ENCODE assay signal across 27 mouse cellular contexts in genomic region chr5:114972201-114972600, GRCm38 (mm10). TPM values are rescaled to one million over a fixed set of nuclear protein-coding genes. Genes with fewer than 3 reads are reported as not detected.
DNase-seq lines count a peak whose midpoint lies in the region; ATAC-seq and TF ChIP-seq lines count a peak whose summit lies in the region.
"Had no signal": no experiment of that assay in that cellular context is flagged by ENCODE, and none has a peak within 500 bp of the region (broad histone marks: within the 10 kb centered on the region; RNA-seq: fewer than 3 reads in every experiment).

No protein-coding gene starts in this region.

- no peak for ATAC-seq in kidney, postnatal 0 days (replicated peaks; ENCODE audit: low FRiP score, low read depth)
- no peak for ATAC-seq in intestine, embryonic 15.5 days
- ATAC-seq in stomach, postnatal 0 days (ENCODE audit: low FRiP score, low TSS enrichment) = no peak
- ATAC-seq: hindbrain, postnatal 0 days had no signal

- no peak for TF ChIP-seq CTCF in kidney, postnatal 0 days (IDR thresholded peaks at IDR 0.05; ENCODE audit: low read depth)
- no peak for TF ChIP-seq CTCF in stomach, postnatal 0 days (IDR thresholded peaks at IDR 0.05; ENCODE audit: low read depth)

- WGBS in kidney, postnatal 0 days = 79% methylated on average over 9 of the region's 9 CpGs
- WGBS in intestine, embryonic 15.5 days = 73% methylated on average over 9 of the region's 9 CpGs
- WGBS in stomach, postnatal 0 days = 71% methylated on average over 9 of the region's 9 CpGs

- H3K36me3 ChIP-seq in kidney, postnatal 0 days (ENCODE audit: insufficient read depth, low read length) = no peaks in the 10 kb centered on the region
- no peaks in the 10 kb centered on the region for H3K36me3 ChIP-seq in ES-E14 (ENCODE audit: control insufficient read depth, insufficient read depth, low read length, poor library complexity, severe bottlenecking)
- H3K36me3 ChIP-seq in intestine, embryonic 15.5 days = no peaks in the 10 kb centered on the region
- no peaks in the 10 kb centered on the region for H3K36me3 ChIP-seq in stomach, postnatal 0 days (ENCODE audit: control insufficient read depth, insufficient read depth, low read length)
- H3K36me3 ChIP-seq: forebrain, embryonic 10.5 days; G1E; liver, embryonic 15.5 days had no signal

- intact Hi-C loops in heart, postnatal 10 days (cut with DNase I) = loop anchor here (10.0 kb wide), 1 partner anchor 213 kb away; no protein-coding TSS in a partner anchor

- no peaks in the 10 kb centered on the region for H3K27me3 ChIP-seq in kidney, postnatal 0 days (ENCODE audit: insufficient read depth, low read length)
- H3K27me3 ChIP-seq in intestine, embryonic 15.5 days (replicated peaks) = no peaks in the 10 kb centered on the region
- no peaks in the 10 kb centered on the region for H3K27me3 ChIP-seq in stomach, postnatal 0 days (ENCODE audit: control insufficient read depth, insufficient read depth, low read length)

- in situ Hi-C loops in ES-E14 (cut with MboI; ENCODE audit: low sequenced_read_pairs in 2 of 2, unreplicated experiment in 2 of 2) = loop anchor here in 1 of 2 experiments (10.0 kb wide), 1 partner anchor 133 kb away; no protein-coding TSS in a partner anchor

- no peak for TF ChIP-seq EP300 in stomach, postnatal 0 days (optimal IDR thresholded peaks at IDR 0.05)

- no peaks in the 10 kb centered on the region for H3K9me3 ChIP-seq in kidney, postnatal 0 days (replicated peaks; ENCODE audit: low read length)
- H3K9me3 ChIP-seq in ES-E14 (ENCODE audit: control insufficient read depth, insufficient read depth, low read depth, low read length) = no peaks in the 10 kb centered on the region
- H3K9me3 ChIP-seq in intestine, embryonic 15.5 days = no peaks in the 10 kb centered on the region
- no peaks in the 10 kb centered on the region for H3K9me3 ChIP-seq in stomach, postnatal 0 days (ENCODE audit: control insufficient read depth, low read length)
- H3K9me3 ChIP-seq: forebrain, embryonic 10.5 days; G1E; liver, embryonic 15.5 days; megakaryocyte, embryonic 14.5 days had no signal

- no peaks in the 10 kb centered on the region for H3K4me1 ChIP-seq in kidney, postnatal 0 days (replicated peaks; ENCODE audit: insufficient read depth, low read length)
- peaks cover 0 to 21% of the 10 kb centered on the region in 2 experiments; a peak in 2 of 4 replicates for H3K4me1 ChIP-seq in ES-E14 (ENCODE audit: control insufficient read depth in 2 of 2, insufficient read depth in 2 of 2, low read length in 2 of 2, poor library complexity in 1 of 2)
- H3K4me1 ChIP-seq in intestine, embryonic 15.5 days (replicated peaks) = peaks cover 8% of the 10 kb centered on the region; the same call in 1 of the 2 replicates
- H3K4me1 ChIP-seq in stomach, postnatal 0 days (replicated peaks; ENCODE audit: control insufficient read depth, insufficient read depth) = no peaks in the 10 kb centered on the region

- no peak overlapping the region for H3K4me3 ChIP-seq in kidney, postnatal 0 days (replicated peaks; ENCODE audit: low read depth, low read length)
- peak overlapping the region; percentile 7 to 11; a peak in 1 of 4 replicates for H3K4me3 ChIP-seq in ES-E14 (ENCODE audit: insufficient read depth in 1 of 2, low read depth in 1 of 2, low read length in 2 of 2, poor library complexity in 1 of 2, severe bottlenecking in 1 of 2)
- 0 out of 2 replicates have a peak overlapping the region, but pooled peaks have one; percentile 47 for H3K4me3 ChIP-seq in intestine, embryonic 15.5 days (replicated peaks)
- no peak overlapping the region for H3K4me3 ChIP-seq in stomach, postnatal 0 days (ENCODE audit: low read depth, low read length)
- H3K4me3 ChIP-seq: forebrain, embryonic 10.5 days; left cerebral cortex, adult 2 months; megakaryocyte, embryonic 14.5 days; myocyte had no signal

- H3K27ac ChIP-seq in kidney, postnatal 0 days = no peak overlapping the region
- no peak overlapping the region; the same call in 1 of the 2 replicates for H3K27ac ChIP-seq in ES-E14 (ENCODE audit: insufficient read depth, low read depth, low read length, poor library complexity, severe bottlenecking)
- H3K27ac ChIP-seq in intestine, embryonic 15.5 days = no peak overlapping the region
- H3K27ac ChIP-seq in stomach, postnatal 0 days (replicated peaks) = no peak overlapping the region
- H3K27ac ChIP-seq: forebrain, embryonic 10.5 days; hindbrain, postnatal 0 days; left cerebral cortex, adult 2 months; liver, embryonic 15.5 days had no signal

- peak overlapping the region; percentile 63 for H3K4me2 ChIP-seq in kidney, postnatal 0 days (ENCODE audit: low read length)
- H3K4me2 ChIP-seq in intestine, embryonic 15.5 days (replicated peaks) = peak overlapping the region; percentile 27
- peak overlapping the region; percentile 45 for H3K4me2 ChIP-seq in stomach, postnatal 0 days (replicated peaks; ENCODE audit: low read depth)

- no peak for DNase-seq in kidney, postnatal 0 days (ENCODE audit: low spot score)
- DNase-seq in kidney, adult 8-10 months = no peak
- no peak for DNase-seq in ES-E14 (ENCODE audit: low read depth, low spot score)
- no peak for DNase-seq in stomach, postnatal 0 days (ENCODE audit: low spot score)
- no peak for DNase-seq in heart, postnatal 10 days
- no peak for DNase-seq in lung, postnatal 10 days
- DNase-seq: cerebellum, adult 2 months; cerebellum, postnatal 36 days; heart, adult 18-20 months; kidney, postnatal 36 days; layer of hippocampus, adult 9-11 months; midbrain, embryonic 14.5 days; thymus, adult 2 months had no signal

- H3K9ac ChIP-seq in kidney, postnatal 0 days (ENCODE audit: low read depth, low read length) = no peak overlapping the region
- H3K9ac ChIP-seq in ES-E14 (ENCODE audit: insufficient read depth, low read depth, low read length, poor library complexity, severe bottlenecking) = peak overlapping the region; percentile 56; the same call in 1 of the 2 replicates
- H3K9ac ChIP-seq in intestine, embryonic 15.5 days = no peak overlapping the region
- no peak overlapping the region for H3K9ac ChIP-seq in stomach, postnatal 0 days (ENCODE audit: low read length)
- H3K9ac ChIP-seq: liver, embryonic 15.5 days had no signal

TF ChIP-seq in ES-E14, 5 proteins besides CTCF, POLR2A, EP300 and RAD21:
- TF ChIP-seq HCFC1 (IDR thresholded peaks at IDR 0.05; ENCODE audit: borderline replicate concordance, insufficient read depth, low read length) (no peak), CHD2 (IDR thresholded peaks at IDR 0.05; ENCODE audit: low read depth, low read length) (no peak), MAFK (IDR thresholded peaks at IDR 0.05; ENCODE audit: insufficient read depth, low read depth, low read length) (no peak), ZNF384 (IDR thresholded peaks at IDR 0.05; ENCODE audit: low read depth, low read length) (no peak), ZC3H11A (IDR thresholded peaks at IDR 0.05; ENCODE audit: borderline replicate concordance, low read depth, low read length) (no peak)
TF ChIP-seq in ES-E14: peak in this region for 0.

RNA-seq across cellular contexts. Expression of gene Hnf1a, which starts 1.3 kb away (rescaled TPM):
- 10.8 and 12.5 TPM in 2 replicates for polyA plus RNA-seq in kidney, postnatal 0 days (2015; fragmentation: Nextera tagmentation; extraction: Ambion mirVana)
- total RNA-seq in ES-E14 (2012; rRNA removed) = 2.0 and 4.5 TPM in 2 replicates
- 18.0 and 18.6 TPM in 2 replicates for polyA plus RNA-seq in intestine, embryonic 15.5 days (2015; fragmentation: Nextera tagmentation; extraction: Ambion mirVana)
- polyA plus RNA-seq in stomach, postnatal 0 days (2015; fragmentation: Nextera tagmentation; extraction: Ambion mirVana) = 5.4 and 5.7 TPM in 2 replicates
- total RNA-seq in heart, postnatal 10 days (2021) = not detected
- total RNA-seq: adrenal gland, adult 18-20 months; gastrocnemius, adult 8-10 months; heart, adult 18-20 months; hematopoietic stem cell, adult 5-6 weeks; hindbrain, postnatal 0 days; left cerebral cortex, adult 2 months had no signal
- polyA plus RNA-seq: forebrain, embryonic 10.5 days; frontal cortex, adult 2 months; G1E; heart, embryonic 14.5 days; limb, embryonic 11.5 days; midbrain, embryonic 14.5 days; myocyte had no signal

RNA-seq across cellular contexts. Expression of gene 2210016L21Rik, which starts 30.2 kb away (rescaled TPM):
- polyA plus RNA-seq in kidney, postnatal 0 days (2015; fragmentation: Nextera tagmentation; extraction: Ambion mirVana) = 75.3 and 79.6 TPM in 2 replicates
- 16.7 and 24.4 TPM in 2 replicates for total RNA-seq in ES-E14 (2012; rRNA removed)
- polyA plus RNA-seq in intestine, embryonic 15.5 days (2015; fragmentation: Nextera tagmentation; extraction: Ambion mirVana) = 51.3 and 62.7 TPM in 2 replicates
- 39.2 and 49.8 TPM in 2 replicates for polyA plus RNA-seq in stomach, postnatal 0 days (2015; fragmentation: Nextera tagmentation; extraction: Ambion mirVana)
- total RNA-seq in heart, postnatal 10 days (2021) = 10 to 100 TPM; 27.1 to 30.3 TPM

RNA-seq across cellular contexts. Expression of gene Sppl3, which starts 38.7 kb away (rescaled TPM):
- polyA plus RNA-seq in kidney, postnatal 0 days (2015; fragmentation: Nextera tagmentation; extraction: Ambion mirVana) = 19.0 and 39.4 TPM in 2 replicates
- total RNA-seq in ES-E14 (2012; rRNA removed) = 56.1 and 72.5 TPM in 2 replicates
- polyA plus RNA-seq in intestine, embryonic 15.5 days (2015; fragmentation: Nextera tagmentation; extraction: Ambion mirVana) = 16.8 and 23.6 TPM in 2 replicates
- 25.2 and 39.8 TPM in 2 replicates for polyA plus RNA-seq in stomach, postnatal 0 days (2015; fragmentation: Nextera tagmentation; extraction: Ambion mirVana)
- 10 to 100 TPM; 51.9 to 56.5 TPM for total RNA-seq in heart, postnatal 10 days (2021)

RNA-seq across cellular contexts. Expression of gene Oasl1, which starts 49.2 kb away (rescaled TPM):
- 3.1 and 3.2 TPM in 2 replicates for polyA plus RNA-seq in kidney, postnatal 0 days (2015; fragmentation: Nextera tagmentation; extraction: Ambion mirVana)
- total RNA-seq in ES-E14 (2012; rRNA removed) = 0.27 and 0.95 TPM in 2 replicates
- 1.9 and 2.3 TPM in 2 replicates for polyA plus RNA-seq in intestine, embryonic 15.5 days (2015; fragmentation: Nextera tagmentation; extraction: Ambion mirVana)
- 14.1 and 14.6 TPM in 2 replicates for polyA plus RNA-seq in stomach, postnatal 0 days (2015; fragmentation: Nextera tagmentation; extraction: Ambion mirVana)
- total RNA-seq in heart, postnatal 10 days (2021) = under 1 TPM; 0.40 to 0.50 TPM
- total RNA-seq: gastrocnemius, adult 8-10 months had no signal
- polyA plus RNA-seq: forebrain, embryonic 10.5 days had no signal

Comparison
In these comparisons a context has a peak if more than half of its experiments do, and no peak if none do; other contexts are left out.
1. H3K4me3 ChIP-seq: peak in ES-E14 (2 of 2) and intestine, embryonic 15.5 days (single experiment); none in kidney, postnatal 0 days (single experiment) and stomach, postnatal 0 days (single experiment).
2. Peak in every context shown above with its lines, with median percentiles within 50 percentile points of each other: H3K4me2 ChIP-seq.